Mouse (Mus musculus) heart, adult 2 months (tissue): Measurements from ENCODE around the gene Prkag2.

ENCODE experiments used
- CTCF ChIP-seq: fragments of 200-600 bp; IDR thresholded peaks from 2 replicates; pipeline ENCODE4 v1.8.1; 2022; ENCODE audit warnings: antibody characterized with exemption, mild to moderate bottlenecking, moderate library complexity
- EP300 ChIP-seq: fragments of 200-500 bp; IDR thresholded peaks from 2 replicates; pipeline ENCODE4 v1.6.1; 2011; ENCODE audit warnings: low read depth, low read length, control low read depth; ENCODE audit not compliant: insufficient read depth
- POLR2A ChIP-seq: fragments of 200-500 bp; IDR thresholded peaks from 2 replicates; pipeline ENCODE4 v1.6.1; 2011; ENCODE audit warnings: mild to moderate bottlenecking, low read depth, low read length, control low read depth; ENCODE audit not compliant: insufficient read depth

GRCm38 (mm10) chr5:24820627-24821026, 279.8 kb downstream of the Prkag2 start:
- TF ChIP-seq CTCF (no peak), EP300 (no peak), POLR2A (no peak)
